Mouse (Mus musculus) 416B (cell line): ENCODE data around the gene Zfp62.

ENCODE experiments used
- DNase-seq: peaks from one replicate; pipeline ENCODE4 v3.0.0; 2011; ENCODE audit warnings: low read depth

Gene Zfp62

GRCm38 (mm10) chr11:49205080-49205590, 2.0 kb downstream of the Zfp62 start:
- DNase-seq: no peak

DNA sequence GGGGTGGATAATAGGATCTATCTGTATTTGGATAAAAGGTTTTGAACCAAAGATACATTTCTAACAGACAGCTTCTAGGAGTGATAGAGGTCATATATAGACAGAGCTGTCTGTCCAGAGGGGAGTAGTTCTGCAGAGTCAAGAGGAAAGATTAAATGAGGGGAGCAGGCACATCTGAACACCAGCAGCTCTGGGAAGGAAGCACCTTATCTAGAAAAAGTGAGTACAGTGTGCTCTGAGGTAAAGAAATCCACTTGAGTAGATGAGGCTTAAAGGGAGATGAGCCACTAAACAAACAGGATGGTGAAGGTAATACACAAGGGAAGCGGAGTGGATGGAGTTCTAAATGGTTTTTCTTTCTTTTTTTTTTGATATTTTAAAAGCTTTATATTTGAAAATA, 4.4 kb downstream of the Zfp62 start:
- no peak for DNase-seq

GRCm38 (mm10) chr11:49212577-49212976, 9.5 kb downstream of the Zfp62 start:
- no peak for DNase-seq

DNA sequence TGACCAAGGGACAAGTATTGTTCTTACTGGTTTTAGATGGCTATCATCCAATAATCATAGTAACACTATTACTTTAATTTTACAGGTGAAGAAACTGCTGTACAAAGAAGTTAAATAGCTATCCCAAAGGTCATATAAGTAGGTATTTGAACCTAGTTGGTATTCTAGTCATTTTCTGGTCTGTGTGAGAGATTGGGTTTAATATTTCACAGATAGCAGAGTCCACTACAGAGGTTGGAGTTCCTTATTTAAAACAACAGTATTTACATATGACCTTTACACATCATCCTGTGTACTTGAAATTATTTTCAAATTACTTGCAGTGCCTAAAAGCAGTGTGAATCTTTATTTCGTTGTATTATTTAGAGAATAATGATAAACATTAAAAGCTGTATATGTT, 10.4 kb downstream of the Zfp62 start:
- DNase-seq: no peak

DNA sequence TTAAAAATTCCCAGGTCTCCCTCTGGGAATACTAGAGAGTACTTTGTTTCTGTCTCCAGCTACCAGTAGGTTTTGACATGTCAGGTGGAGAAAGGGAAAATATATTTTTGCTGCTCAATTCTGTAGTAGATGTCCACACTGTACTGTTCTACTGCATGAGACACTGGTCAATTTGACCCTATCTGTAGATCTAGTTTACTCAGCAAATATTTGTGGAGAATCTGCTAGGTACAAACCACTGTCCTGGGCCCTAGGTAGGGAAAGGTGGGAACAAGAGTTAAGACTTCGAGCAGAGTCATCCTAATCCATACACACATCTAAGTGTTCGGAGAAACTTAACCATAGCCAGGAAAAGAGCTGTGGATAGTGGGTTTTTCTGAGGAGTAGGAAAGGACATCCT, 16.2 kb downstream of the Zfp62 start:
- no peak for DNase-seq

DNA sequence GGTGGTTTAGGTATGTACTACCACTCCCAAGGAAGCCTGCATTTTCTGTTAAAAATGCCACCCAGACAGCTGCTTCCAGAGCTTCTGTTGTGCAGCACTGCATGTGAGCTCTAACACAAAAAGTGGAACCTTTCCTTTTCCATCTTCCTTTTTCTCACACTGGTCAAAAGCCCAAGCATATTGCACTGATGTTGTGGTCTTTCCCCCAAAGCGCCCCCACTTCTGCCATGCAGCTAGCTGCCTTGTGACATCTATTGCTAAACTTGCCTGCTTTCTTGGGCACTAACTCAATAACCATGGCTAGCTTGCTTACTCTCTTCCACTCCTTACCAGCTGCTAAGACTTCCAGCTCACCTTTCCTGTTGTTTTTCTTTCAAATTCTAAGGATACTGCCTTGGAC, 21.4 kb downstream of the Zfp62 start:
- no peak for DNase-seq

GRCm38 (mm10) chr11:49232781-49233180, 29.7 kb downstream of the Zfp62 start:
- DNase-seq: no peak

GRCm38 (mm10) chr11:49235459-49236207, 32.5 kb downstream of the Zfp62 start:
- no peak for DNase-seq

- DNase-seq: no peak
Measured at GRCm38 (mm10) chr11:49236891-49237290, 33.8 kb downstream of the Zfp62 start.

- DNase-seq: no peak
Measured at GRCm38 (mm10) chr11:49237532-49237931, 34.4 kb downstream of the Zfp62 start.

- DNase-seq: no peak
Measured at GRCm38 (mm10) chr11:49240310-49240709, 37.2 kb downstream of the Zfp62 start.

- peak; percentile 50 for DNase-seq
Measured at GRCm38 (mm10) chr11:49240874-49241273, 37.8 kb downstream of the Zfp62 start.

DNA sequence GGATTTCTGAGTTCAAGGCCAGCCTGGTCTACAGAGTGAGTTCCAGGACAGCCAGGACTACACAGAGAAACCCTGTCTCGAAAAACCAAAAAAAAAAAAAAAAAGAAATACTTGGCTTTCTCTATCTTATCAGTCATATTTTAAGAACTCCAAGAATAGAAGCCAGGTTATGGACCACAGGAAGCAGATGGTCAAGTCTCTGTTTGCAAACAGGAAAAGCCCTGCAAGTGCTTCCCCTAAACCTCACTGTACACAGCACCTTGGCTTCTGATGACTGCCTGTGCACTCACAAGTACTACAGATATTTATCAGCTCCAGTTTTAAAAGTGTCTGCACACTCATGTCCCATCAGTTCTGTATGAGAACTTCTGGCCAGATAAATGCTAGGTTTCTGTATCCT, 38.4 kb downstream of the Zfp62 start:
- peak; percentile 96 for DNase-seq

DNA sequence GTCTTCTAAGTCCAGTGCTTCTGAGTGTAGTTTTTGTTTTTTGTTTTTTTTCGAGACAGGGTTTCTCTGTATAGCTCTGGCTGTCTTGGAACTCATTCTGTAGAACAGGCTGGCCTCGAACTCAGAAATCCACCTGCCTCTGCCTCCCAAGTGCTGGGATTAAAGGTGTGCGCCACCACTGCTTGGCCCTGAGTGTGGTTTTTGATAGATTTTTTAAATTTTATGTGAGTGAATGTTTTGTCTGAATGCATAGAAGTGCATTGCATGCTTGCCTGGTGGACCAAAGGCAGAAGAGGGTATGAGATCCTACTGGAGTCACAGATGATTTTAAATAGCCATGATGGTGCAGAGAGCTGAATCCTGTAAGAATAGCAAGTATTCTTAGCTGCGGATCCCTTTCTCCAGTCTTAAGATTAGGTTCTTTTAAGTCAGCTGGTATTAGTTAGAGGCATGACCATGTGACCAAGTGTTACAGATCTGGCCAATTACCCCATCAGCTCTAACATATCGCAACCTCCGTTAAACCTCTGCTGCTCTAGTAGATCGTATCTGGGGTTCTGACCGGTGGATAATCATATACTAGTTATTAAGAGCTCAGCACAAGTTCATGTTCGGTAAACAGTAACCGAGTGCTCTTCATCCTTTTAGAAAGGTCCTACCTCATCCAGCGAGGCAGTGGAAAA, 40.0 kb downstream of the Zfp62 start:
- DNase-seq: peak; percentile 84

DNA sequence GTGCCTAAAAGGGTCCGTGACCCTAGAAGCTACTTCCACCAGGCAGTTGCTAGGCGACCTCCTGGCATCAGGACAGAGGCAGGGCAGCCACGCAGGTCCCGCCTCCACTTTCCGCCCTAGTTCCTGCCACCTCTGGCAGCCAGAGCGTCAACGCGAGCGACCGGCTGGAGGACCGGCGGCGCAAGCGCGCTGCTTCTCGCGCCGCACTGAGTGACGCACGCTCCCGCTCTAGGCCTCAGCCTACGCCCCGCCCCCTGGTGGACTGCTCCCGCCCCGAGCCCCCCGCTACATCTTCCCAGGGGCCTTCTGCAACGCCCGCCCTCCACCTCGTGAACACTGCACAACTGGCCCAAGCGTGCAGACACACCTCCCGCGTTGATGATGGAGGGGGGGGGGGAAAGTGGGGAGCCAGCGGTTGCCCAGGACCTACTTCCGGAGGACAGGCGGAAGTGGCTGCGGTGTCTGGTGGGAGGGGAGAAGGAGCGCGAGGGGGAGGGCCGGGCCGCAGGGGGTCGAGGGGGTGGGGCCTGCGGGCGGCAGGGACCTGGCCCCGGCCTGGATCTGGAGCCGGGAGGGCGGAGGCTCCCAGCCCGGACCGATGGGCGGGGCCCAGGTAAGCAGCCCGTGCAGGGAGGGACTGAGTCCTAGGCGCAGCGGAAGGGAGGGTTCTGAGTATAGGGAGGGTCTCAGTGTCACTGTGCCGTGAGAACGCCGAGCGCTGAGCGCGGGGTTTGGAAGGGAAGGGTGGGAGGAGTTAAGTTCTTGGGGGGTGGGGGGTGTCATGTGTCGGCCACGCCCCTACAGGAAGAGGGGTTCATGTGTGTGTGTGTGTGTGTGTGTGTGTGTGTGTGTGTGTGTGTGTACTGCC, 40.9 kb downstream of the Zfp62 start, which contains the start of gene Mgat1:
TSS of gene Mgat1 (plus strand) at position 465 of the 868 bp plus-strand sequence.
- DNase-seq: peak; percentile 99

DNA sequence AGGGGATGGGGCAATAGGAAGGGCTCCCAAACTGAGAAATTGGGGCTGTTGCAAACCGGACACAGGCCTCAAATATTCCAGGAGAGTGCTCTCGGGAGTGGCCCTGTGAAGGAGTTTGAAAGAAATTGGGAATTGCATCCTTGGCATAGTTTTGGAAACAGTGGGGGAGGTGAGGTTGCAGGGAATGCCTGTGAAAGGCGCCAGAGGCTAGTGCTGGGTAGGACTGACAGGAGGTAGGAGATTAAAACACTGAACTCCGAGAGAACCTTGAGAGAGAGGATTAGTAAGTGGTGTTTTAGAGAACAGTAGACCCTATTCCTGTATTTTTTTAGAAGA, 41.5 kb downstream of the Zfp62 start:
- no peak for DNase-seq

DNA sequence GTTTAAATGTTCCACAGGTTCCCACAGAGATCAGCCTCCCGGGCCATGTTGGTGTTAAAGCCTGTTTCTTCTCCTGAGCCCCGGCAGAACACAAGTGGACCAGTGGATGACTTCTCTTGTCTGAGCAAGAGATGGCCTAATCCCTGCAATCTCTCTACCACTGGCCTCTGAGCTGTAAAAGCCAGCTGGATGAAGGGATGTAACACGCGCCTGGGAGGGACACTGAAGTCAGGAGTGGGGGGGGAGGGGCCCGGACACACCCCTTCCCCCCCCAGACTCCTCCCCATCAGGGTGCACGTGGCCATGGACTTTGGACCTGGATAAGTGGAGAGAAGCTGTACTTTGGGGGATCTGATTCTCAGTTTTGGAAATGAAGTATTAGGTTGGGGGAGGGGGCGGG, 42.1 kb downstream of the Zfp62 start:
- DNase-seq: peak; percentile 75

GRCm38 (mm10) chr11:49245634-49246415, 42.7 kb downstream of the Zfp62 start:
- DNase-seq: peak; percentile 75

GRCm38 (mm10) chr11:49246523-49246922, 43.4 kb downstream of the Zfp62 start:
- no peak for DNase-seq

DNA sequence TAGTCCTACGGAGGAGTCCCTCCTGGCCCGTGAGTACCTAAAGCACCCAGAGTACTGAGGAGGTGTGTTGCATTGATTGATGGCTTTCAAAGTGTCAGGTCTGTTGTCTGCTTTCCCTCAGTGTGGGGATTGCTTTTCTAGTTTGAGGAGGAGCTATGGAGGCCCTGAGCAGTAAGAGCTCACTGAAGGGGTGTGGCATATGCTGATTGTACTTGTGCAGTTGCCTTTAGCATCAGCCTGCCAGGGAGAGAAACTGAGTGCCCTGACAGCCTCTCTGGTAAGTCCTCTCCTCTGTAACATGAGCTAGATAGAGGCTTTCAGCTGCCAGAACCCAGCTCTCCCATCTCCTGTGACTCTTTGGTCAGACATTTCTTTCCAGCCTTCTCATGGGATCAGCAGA, 44.2 kb downstream of the Zfp62 start:
- peak; percentile 61 for DNase-seq

DNA sequence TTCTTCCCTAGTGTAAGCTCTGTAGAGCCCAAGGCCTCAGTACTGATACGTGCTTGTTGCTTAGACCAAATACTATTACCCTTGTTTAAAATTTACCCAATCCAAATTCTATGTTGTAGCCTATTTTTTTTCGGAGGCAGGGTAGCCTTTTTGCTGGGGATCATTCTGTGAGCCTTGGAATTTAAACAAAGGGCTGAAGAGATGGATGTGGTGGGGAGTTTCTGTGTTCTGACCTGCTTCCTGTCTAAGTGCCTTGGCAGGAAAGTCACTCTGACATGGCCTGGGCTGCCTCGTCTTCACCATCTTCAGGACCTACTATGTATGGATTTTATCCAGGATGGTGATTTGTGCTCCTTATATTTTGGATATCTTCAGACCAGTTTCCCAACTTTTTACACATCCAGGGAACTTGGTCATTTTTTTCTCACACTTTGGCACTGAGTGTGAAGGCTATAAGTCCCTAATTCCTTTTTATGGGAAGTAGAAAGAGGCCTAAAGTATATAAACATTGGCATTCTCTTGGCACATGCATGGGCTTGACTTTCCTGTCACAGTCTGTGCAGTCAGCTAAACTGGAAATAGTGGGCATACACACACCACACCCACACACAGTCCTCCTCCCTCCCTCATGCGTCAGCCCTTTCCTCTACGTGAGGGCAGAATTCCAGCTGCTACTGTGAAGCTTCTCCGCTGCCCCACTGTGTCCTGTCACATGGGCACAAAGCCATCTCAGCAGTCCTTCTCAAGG, 45.3 kb downstream of the Zfp62 start:
- peak; percentile 81 for DNase-seq
